ENCODE assay signal across 21 mouse cellular contexts in the genomic region with DNA sequence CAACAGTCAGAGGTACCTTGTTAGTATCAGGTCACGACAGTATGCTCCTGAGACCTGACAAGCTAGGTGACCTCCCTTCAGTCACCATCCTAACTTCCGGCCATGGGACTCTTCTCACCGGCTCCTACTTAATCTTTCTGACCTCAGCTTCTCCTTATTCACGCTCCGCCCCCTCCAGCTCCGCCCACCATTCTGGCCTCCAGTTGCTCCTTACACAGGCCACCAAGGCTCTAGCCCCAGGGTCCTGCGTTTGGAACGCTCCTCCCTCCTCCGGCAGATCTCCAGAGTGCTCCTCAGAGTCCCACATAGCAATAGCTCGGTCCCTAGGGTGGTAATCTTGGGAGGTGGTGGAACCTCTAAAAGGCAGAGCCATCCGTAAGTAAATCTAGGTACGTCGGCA. TPM values are rescaled to one million over a fixed set of nuclear protein-coding genes. Genes with fewer than 3 reads are reported as not detected.
"Had no signal": no experiment of that assay in that cellular context is flagged by ENCODE, and none has a peak within 500 bp of the region (broad histone marks: within the 10 kb centered on the region; RNA-seq: fewer than 3 reads in every experiment).

No protein-coding gene starts in this region.

- H3K4me2 ChIP-seq: liver, embryonic 13.5 days; lung, embryonic 14.5 days; midbrain, embryonic 12.5 days had no signal

- DNase-seq: kidney, adult 18-20 months; kidney, adult 9 months; kidney, postnatal 14 days; kidney, postnatal 4 days; layer of hippocampus, postnatal 36 days; liver, embryonic 13.5 days; lung, embryonic 14.5 days; lung, postnatal 10 days; lung, postnatal 36 days; thymus, adult 2 months; thymus, postnatal 14 days had no signal

- H3K4me3 ChIP-seq: left cerebral cortex, adult 2 months; liver, embryonic 13.5 days; megakaryocyte, embryonic 14.5 days; midbrain, embryonic 12.5 days had no signal

- H3K27ac ChIP-seq: left cerebral cortex, adult 2 months; liver, embryonic 13.5 days; midbrain, embryonic 12.5 days; stomach, postnatal 0 days had no signal

- ATAC-seq: intestine, embryonic 16.5 days; midbrain, embryonic 16.5 days had no signal

- H3K9me3 ChIP-seq: liver, embryonic 13.5 days; midbrain, embryonic 12.5 days had no signal

- H3K9ac ChIP-seq: liver, embryonic 13.5 days; lung, embryonic 14.5 days; midbrain, embryonic 12.5 days had no signal

- H3K27me3 ChIP-seq: liver, embryonic 13.5 days; midbrain, embryonic 12.5 days had no signal

- H3K36me3 ChIP-seq: liver, embryonic 13.5 days; midbrain, embryonic 12.5 days had no signal

RNA-seq across cellular contexts. Expression of a gene that starts 38.9 kb away (rescaled TPM):
- total RNA-seq: liver, adult 2 months had no signal
- polyA plus RNA-seq: limb, embryonic 11.5 days; liver, adult 2 months; liver, embryonic 13.5 days; liver, embryonic 16.5 days; lung, embryonic 14.5 days; small intestine, adult 2 months had no signal
